Mouse (Mus musculus): Measurements from ENCODE around the gene Snph.

- TF ChIP-seq CTCF (IDR thresholded peaks at IDR 0.05; ENCODE audit: low read depth, low read length): no peak
- TF ChIP-seq POLR2AphosphoS5 (IDR thresholded peaks at IDR 0.05; ENCODE audit: insufficient replicate concordance, low read depth, low read length): no peak
- no peak for TF ChIP-seq GATA1 (IDR thresholded peaks at IDR 0.05; ENCODE audit: borderline replicate concordance, low read length)
- TF ChIP-seq TAL1 (conservative IDR thresholded peaks at IDR 0.05; ENCODE audit: low read depth, low read length): no peak
- no peak for TF ChIP-seq GATA2 (IDR thresholded peaks at IDR 0.05; ENCODE audit: borderline replicate concordance, low read depth, low read length)
These were observed 58.7 kb downstream of the Snph start for GRCm38 (mm10) chr2:151573667-151574066.

Measured in G1E (cell line).